Mouse (Mus musculus) G1E (cell line): Measurements from ENCODE around the gene Jph3.

ENCODE experiments used
- CTCF ChIP-seq: IDR thresholded peaks from 2 replicates; pipeline ENCODE4 v1.5.1; 2012; ENCODE audit warnings: low read depth, low read length, inconsistent platforms, mixed read lengths
- GATA1 ChIP-seq: IDR thresholded peaks from 2 replicates; pipeline ENCODE4 v1.6.1; 2012; ENCODE audit warnings: borderline replicate concordance, low read length, inconsistent platforms, mixed read lengths
- GATA2 ChIP-seq: IDR thresholded peaks from 2 replicates; pipeline ENCODE4 v1.6.1; 2012; ENCODE audit warnings: low read depth, low read length, inconsistent platforms, borderline replicate concordance
- TAL1 ChIP-seq: conservative IDR thresholded peaks from 2 replicates; pipeline ENCODE4 v1.6.1; 2012; ENCODE audit warnings: low read depth, low read length, inconsistent platforms, mixed read lengths

DNA sequence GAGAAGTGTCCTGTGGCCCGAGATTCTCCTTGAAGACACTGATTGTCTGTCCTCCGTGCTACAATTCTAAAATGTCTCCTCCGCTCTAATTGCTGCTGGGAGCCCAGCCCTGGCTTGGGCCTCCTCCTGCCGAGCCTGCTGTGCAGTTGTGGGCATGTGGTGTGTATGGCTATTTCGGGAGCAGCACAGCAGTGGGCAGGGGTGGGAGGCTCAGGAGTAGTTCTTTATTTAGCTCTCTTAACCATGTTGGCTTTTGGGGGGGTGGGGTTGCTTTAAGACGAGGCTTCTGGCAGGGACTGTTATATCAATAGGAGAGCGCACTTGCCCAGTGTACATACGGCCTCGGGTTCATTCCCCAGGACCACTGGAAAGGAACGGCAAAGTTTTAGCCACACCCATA lies 57.1 kb downstream of the Jph3 start:
- TF ChIP-seq CTCF (no peak), TAL1 (no peak), GATA1 (no peak), GATA2 (no peak)
